Mouse (Mus musculus) lung, postnatal 0 days (tissue): ENCODE measurements around the gene Wdr83os. TPM values are rescaled to one million over a fixed set of nuclear protein-coding genes. Genes with fewer than 3 reads are reported as not detected.
A peak's percentile ranks its signal among the peaks of the same experiment; 100 is the strongest.

Experiments
- ATAC-seq: fragments of 200-750 bp; cut with Nextera tagmentation; 2 replicates; pipeline ENCODE4 v1.8.0; 2017; ENCODE audit warnings: moderate library complexity
- DNase-seq: peaks from one replicate; pipeline ENCODE4 v3.0.0-alpha.2; 2016; ENCODE audit warnings: low spot score
- H3K27ac ChIP-seq: fragments of 300-500 bp; sonication (generic); 2 replicates; pipeline ENCODE4 v1.5.1; 2014; ENCODE audit warnings: antibody characterized with exemption, mild to moderate bottlenecking, low read length, mixed read lengths
- H3K27me3 ChIP-seq: fragments of 300-500 bp; sonication (generic); replicated peaks from 2 replicates; pipeline ENCODE4 v1.6.1; 2014; ENCODE audit warnings: low read length, mixed read lengths; ENCODE audit not compliant: insufficient read depth
- H3K36me3 ChIP-seq: fragments of 300-500 bp; sonication (generic); 2 replicates; pipeline ENCODE4 v1.6.1; 2014; ENCODE audit warnings: low read length, mixed read lengths; ENCODE audit not compliant: insufficient read depth
- H3K4me1 ChIP-seq: fragments of 300-500 bp; sonication (generic); 2 replicates; pipeline ENCODE4 v1.6.1; 2014; ENCODE audit warnings: antibody characterized with exemption, low read depth, low read length, mixed read lengths; ENCODE audit not compliant: insufficient read depth
- H3K4me2 ChIP-seq: fragments of 300-500 bp; sonication (generic); replicated peaks from 2 replicates; pipeline ENCODE4 v1.6.1; 2014; ENCODE audit warnings: low read depth, mild to moderate bottlenecking, low read length, moderate library complexity, mixed read lengths
- H3K4me3 ChIP-seq: fragments of 300-500 bp; sonication (generic); 2 replicates; pipeline ENCODE4 v1.5.1; 2014; ENCODE audit warnings: low read depth, low read length
- H3K9ac ChIP-seq: fragments of 300-500 bp; sonication (generic); replicated peaks from 2 replicates; pipeline ENCODE4 v1.6.1; 2014; ENCODE audit warnings: low read depth, mild to moderate bottlenecking
- H3K9me3 ChIP-seq: fragments of 300-500 bp; sonication (generic); 2 replicates; pipeline ENCODE4 v1.6.1; 2016; ENCODE audit warnings: low read length, mixed read lengths
- CTCF ChIP-seq: IDR thresholded peaks from 2 replicates; pipeline ENCODE4 v1.5.1; 2016; ENCODE audit warnings: antibody characterized with exemption, mild to moderate bottlenecking
- EP300 ChIP-seq: IDR thresholded peaks from 2 replicates; pipeline ENCODE4 v1.6.1; 2016; ENCODE audit warnings: antibody characterized with exemption, mild to moderate bottlenecking, control low read depth
- WGBS: fragments of 180-500 bp; shearing (Covaris S2); extraction: QIAGEN DNeasy Blood & Tissue Kit; methylation state at CpG from one replicate; pipeline ENCODE4 v1.1.7; 2014; 5-methylcytosine and 5-hydroxymethylcytosine counted together
- polyA plus RNA-seq: library from polyadenylated mRNA; unstranded; fragments of >200 nt; fragmentation: Nextera tagmentation; extraction: Ambion mirVana; gene quantifications from 2 replicates; pipeline ENCODE4 v1.2.1, GENCODE M21; 2015

The Wdr83os gene
- polyA plus RNA-seq, 1 experiment from 2014 or later = 95.6 TPM

DNA sequence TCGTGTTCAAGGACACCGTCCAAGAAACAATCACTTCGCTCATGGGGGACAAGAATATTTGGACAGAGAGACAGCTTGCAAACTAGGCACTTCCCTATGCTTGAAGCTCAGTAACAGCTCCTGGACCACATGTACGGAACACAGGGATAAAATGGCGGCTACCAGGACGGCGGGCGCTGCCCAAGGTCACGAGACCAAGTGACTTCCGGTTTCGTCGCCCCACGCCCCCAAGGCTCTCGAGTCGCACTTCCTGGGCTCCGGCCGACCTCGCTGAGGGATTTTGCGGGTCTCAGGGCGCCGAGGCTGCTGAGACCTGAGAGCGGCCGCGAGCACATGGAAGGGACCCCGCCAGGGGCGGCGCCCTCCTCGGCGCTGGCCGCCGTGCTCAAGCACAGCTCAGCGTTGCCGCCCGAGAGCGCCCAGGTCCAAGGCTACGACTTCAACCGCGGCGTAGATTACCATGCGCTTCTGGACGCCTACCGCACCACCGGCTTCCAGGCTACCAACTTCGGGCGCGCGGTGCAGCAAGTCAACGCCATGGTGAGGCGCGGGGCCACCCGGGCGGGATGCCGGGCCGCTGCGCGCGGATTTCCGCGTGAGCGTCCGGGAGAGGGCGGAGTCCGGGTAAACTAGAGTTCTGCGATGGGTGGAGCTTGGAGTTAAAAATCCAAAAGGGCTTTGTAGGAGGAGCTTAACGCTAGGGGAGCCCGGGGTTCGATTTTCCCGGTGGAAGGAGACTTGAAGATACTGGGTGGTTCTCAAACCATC is 8.8 kb upstream of the Wdr83os start, which contains the start of gene Dhps:
Gene Dhps (plus strand): TSS at position 244 of the 768 bp plus-strand sequence.
- Histone ChIP-seq H3K4me1 (no peaks in the 10 kb centered on the region; the same call in 1 of the 2 replicates), H3K4me2 (peak within 1 kb of the TSS; percentile 69), H3K9ac (peak within 1 kb of the TSS; percentile 85), H3K27me3 (no peaks in the 10 kb centered on the region), H3K4me3 (peak within 1 kb of the TSS; percentile 97), H3K36me3 (no peaks in the 10 kb centered on the region), H3K9me3 (no peaks in the 10 kb centered on the region), H3K27ac (peak within 1 kb of the TSS; percentile 97)
- WGBS = under 1% methylated on average over 60 of the region's 68 CpGs
- TF ChIP-seq EP300 (no peak), CTCF (no peak)
- peak; percentile 95 for DNase-seq
- peak; percentile 96 for ATAC-seq

DNA sequence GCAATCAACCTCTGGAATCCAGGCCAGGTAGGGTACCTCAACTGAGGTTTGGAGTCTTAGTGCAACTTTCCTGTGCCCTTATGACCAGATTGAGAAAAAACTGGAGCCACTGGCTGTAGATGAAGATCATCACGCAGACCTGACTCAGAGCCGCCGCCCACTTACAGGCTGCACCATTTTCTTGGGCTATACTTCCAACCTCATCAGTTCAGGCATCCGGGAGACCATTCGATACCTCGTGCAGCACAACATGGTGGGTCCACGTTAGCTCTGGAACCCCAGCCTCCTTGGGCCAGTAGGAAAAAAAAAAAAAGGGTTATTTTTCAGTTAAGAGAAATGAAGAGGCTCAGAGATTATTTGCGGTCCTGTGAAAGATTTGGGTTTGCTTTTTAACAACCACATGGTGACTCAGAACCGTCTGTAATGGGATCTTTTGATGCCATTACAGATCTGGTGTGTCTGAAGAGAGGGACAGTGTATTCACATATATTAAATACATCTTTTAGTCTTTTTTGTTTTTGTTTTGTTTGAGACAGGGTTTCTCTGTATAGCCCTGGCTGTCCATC is 8.1 kb upstream of the Wdr83os start:
- H3K9ac ChIP-seq = peak overlapping the region; percentile 85
- no peaks in the 10 kb centered on the region for H3K27me3 ChIP-seq
- no peak for DNase-seq
- peak overlapping the region; percentile 97 for H3K4me3 ChIP-seq
- no peak for ATAC-seq
- WGBS = 29% methylated on average over 9 of the region's 9 CpGs
- peak overlapping the region; percentile 97; the same call in 1 of the 2 replicates for H3K27ac ChIP-seq
- no peaks in the 10 kb centered on the region; the same call in 1 of the 2 replicates for H3K4me1 ChIP-seq
- no peak for TF ChIP-seq CTCF
- TF ChIP-seq EP300 = 0 out of 2 replicates have a peak, but pooled peaks have one; percentile 8
- no peaks in the 10 kb centered on the region for H3K9me3 ChIP-seq
- H3K36me3 ChIP-seq = no peaks in the 10 kb centered on the region
- H3K4me2 ChIP-seq = peak overlapping the region; percentile 69

DNA sequence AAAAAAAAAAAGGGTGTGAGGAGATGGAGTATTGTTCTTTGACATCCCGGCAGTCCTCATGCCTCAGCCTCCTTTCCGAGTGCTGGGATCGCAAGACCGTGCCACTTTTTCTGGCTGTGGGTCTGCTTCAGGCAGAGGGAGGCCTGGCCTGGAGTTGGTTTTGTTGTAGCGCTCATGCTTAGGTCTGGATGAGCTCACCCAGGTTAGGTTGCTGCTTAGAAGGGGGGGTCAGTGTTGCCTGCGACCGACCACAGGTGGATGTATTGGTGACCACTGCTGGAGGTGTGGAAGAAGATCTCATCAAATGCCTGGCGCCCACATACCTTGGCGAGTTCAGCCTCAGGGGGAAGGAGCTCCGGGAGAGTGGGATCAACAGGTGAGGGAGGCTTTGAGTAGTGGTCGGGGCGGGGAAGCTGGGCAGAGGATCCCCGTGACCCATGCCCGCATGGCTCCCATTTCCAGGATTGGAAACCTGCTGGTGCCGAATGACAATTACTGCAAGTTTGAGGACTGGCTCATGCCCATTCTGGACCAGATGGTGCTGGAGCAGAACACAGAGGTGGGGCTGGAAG is 7.4 kb upstream of the Wdr83os start:
- Histone ChIP-seq H3K4me2 (no peak overlapping the region), H3K4me1 (no peaks in the 10 kb centered on the region; the same call in 1 of the 2 replicates), H3K4me3 (no peak overlapping the region), H3K9me3 (no peaks in the 10 kb centered on the region), H3K9ac (no peak overlapping the region), H3K27me3 (no peaks in the 10 kb centered on the region), H3K36me3 (no peaks in the 10 kb centered on the region), H3K27ac (no peak overlapping the region)
- DNase-seq = no peak
- no peak for ATAC-seq
- no peak for TF ChIP-seq EP300
- TF ChIP-seq CTCF = no peak
- WGBS = 90% methylated on average over 15 of the region's 15 CpGs

DNA sequence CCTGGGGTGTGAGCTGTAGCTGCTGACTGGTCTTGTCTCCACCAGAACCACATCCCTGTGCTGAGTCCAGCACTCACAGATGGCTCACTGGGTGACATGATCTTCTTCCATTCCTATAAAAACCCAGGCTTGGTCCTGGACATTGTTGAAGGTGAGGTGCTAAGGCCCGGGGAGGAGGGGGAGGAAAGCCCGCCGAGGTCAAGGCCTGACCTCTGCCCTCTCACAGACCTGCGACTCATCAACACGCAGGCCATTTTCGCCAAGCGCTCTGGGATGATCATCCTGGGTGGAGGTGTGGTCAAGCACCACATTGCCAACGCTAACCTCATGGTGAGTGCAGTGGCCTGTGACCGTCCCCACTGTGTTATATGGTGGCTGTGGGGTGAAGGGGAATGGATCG is 6.4 kb upstream of the Wdr83os start:
- WGBS = 85% methylated on average over 10 of the region's 10 CpGs
- Histone ChIP-seq H3K27me3 (no peaks in the 10 kb centered on the region), H3K9ac (no peak overlapping the region), H3K36me3 (no peaks in the 10 kb centered on the region), H3K9me3 (no peaks in the 10 kb centered on the region), H3K4me2 (no peak overlapping the region), H3K4me3 (no peak overlapping the region), H3K4me1 (no peaks in the 10 kb centered on the region; the same call in 1 of the 2 replicates), H3K27ac (no peak overlapping the region)
- TF ChIP-seq EP300 (no peak), CTCF (no peak)
- no peak for ATAC-seq
- no peak for DNase-seq

DNA sequence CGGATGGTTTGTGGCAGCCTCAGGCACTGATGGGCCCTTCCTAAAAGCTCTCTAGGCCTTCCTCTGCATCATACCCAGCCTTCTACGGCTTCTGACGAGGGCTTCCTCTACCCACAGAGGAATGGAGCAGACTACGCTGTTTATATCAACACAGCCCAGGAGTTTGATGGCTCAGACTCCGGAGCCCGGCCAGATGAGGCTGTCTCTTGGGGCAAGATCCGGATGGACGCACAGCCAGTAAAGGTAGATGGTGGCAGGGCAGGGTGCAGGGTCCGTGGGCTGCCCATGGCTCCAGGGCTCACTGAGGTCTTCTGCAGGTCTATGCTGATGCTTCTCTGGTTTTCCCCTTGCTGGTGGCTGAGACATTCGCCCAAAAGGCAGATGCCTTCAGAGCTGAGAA is 5.9 kb upstream of the Wdr83os start:
- no peak for ATAC-seq
- WGBS = 92% methylated on average over 10 of the region's 10 CpGs
- Histone ChIP-seq H3K9me3 (no peaks in the 10 kb centered on the region), H3K4me2 (no peak overlapping the region), H3K9ac (no peak overlapping the region), H3K4me1 (no peaks in the 10 kb centered on the region; the same call in 1 of the 2 replicates), H3K4me3 (no peak overlapping the region), H3K27me3 (no peaks in the 10 kb centered on the region), H3K27ac (no peak overlapping the region), H3K36me3 (no peaks in the 10 kb centered on the region)
- no peak for DNase-seq
- no peak for TF ChIP-seq CTCF

DNA sequence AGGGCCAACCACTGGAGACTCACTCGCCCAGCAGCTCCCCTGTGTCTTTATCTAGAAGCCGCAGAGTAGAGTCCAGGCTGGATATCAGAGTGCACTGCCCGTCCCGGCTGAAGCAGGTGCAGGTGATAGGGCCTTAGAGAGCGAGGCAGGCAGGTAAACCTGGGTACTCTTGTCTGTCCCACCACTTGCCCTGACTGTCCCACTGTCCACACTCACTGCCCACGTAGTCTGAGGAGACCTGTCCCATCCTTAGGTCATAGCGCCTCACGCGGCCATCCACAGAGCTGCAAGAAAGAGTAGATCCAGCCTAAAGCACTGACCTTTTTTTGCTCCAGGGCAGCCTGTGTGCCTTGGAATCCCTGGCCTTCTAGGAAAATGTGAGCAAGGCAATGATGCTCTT is 4.5 kb upstream of the Wdr83os start:
- peak; percentile 68 for TF ChIP-seq CTCF
- no peak for TF ChIP-seq EP300
- no peak overlapping the region for H3K27ac ChIP-seq
- 72% methylated on average over 9 of the region's 9 CpGs for WGBS
- H3K27me3 ChIP-seq = no peaks in the 10 kb centered on the region
- H3K4me1 ChIP-seq = no peaks in the 10 kb centered on the region; the same call in 1 of the 2 replicates
- H3K4me2 ChIP-seq = no peak overlapping the region
- no peak overlapping the region for H3K4me3 ChIP-seq
- no peak overlapping the region for H3K9ac ChIP-seq
- ATAC-seq (no peak), DNase-seq (no peak)
- H3K36me3 ChIP-seq = no peaks in the 10 kb centered on the region
- H3K9me3 ChIP-seq = no peaks in the 10 kb centered on the region
